Comparison of ENCODE assay signal across 7 mouse cellular contexts in genomic region chr1:63953229-63953883, GRCm38 (mm10).
A peak's percentile ranks its signal among the peaks of the same experiment; 100 is the strongest.
DNase-seq lines count a peak whose midpoint lies in the region; ATAC-seq and TF ChIP-seq lines count a peak whose summit lies in the region.

No protein-coding gene starts in this region.

- no peaks in the 10 kb centered on the region for H3K27me3 ChIP-seq in Patski
- no peaks in the 10 kb centered on the region for H3K27me3 ChIP-seq in cerebellum, adult 2 months (ENCODE audit: control insufficient read depth, insufficient read depth, low read length)
- H3K27me3 ChIP-seq in hindbrain, postnatal 0 days (ENCODE audit: insufficient read depth, low read length), result no peaks in the 10 kb centered on the region
- no peaks in the 10 kb centered on the region for H3K27me3 ChIP-seq in midbrain, embryonic 10.5 days (ENCODE audit: low read depth, poor library complexity, severe bottlenecking)

- peak; percentile 86 for TF ChIP-seq CTCF in Patski (IDR thresholded peaks at IDR 0.05)
- peak; percentile 65 for TF ChIP-seq CTCF in cerebellum, adult 2 months (IDR thresholded peaks at IDR 0.05; ENCODE audit: borderline replicate concordance, insufficient read depth, low read depth, low read length)
- peak; percentile 78 for TF ChIP-seq CTCF in hindbrain, postnatal 0 days (IDR thresholded peaks at IDR 0.05; ENCODE audit: low read depth)

- CTCF ChIA-PET in Patski (lab: Charles Lee), result interaction anchor here (0.8 to 1.5 kb wide), 3 partner anchors 14 to 476 kb away, joined by 3 to 6 read pairs (median 4); no protein-coding TSS in a partner anchor

- H3K27ac ChIP-seq in cerebellum, adult 2 months (ENCODE audit: insufficient read depth, low read length), result no peak overlapping the region; the same call in 1 of the 2 replicates
- H3K27ac ChIP-seq in hindbrain, postnatal 0 days, result no peak overlapping the region
- H3K27ac ChIP-seq in midbrain, embryonic 10.5 days (replicated peaks), result no peak overlapping the region

- DNase-seq in Patski (ENCODE audit: low read depth, low spot score), result peak; percentile 4
- peak; percentile 64 to 65 for DNase-seq in cerebellum, adult 2 months
- DNase-seq in frontal cortex, postnatal 10 days (ENCODE audit: low spot score in 2 of 2), result peak; percentile 15 to 58
- DNase-seq in hindbrain, postnatal 0 days (ENCODE audit: low spot score), result peak; percentile 80
- peak; percentile 59 for DNase-seq in left cerebral cortex, adult 11 months (ENCODE audit: low spot score)
- peak; percentile 37 for DNase-seq in midbrain, embryonic 10.5 days (ENCODE audit: low spot score)
- DNase-seq in spleen, postnatal 14 days (ENCODE audit: low spot score in 2 of 2), result peak; percentile 8 to 15

- in situ Hi-C loops in Patski (cut with MboI; ENCODE audit: low pct_unique_long_range_greater_than_20kb), result loop anchor here (5.0 to 10.0 kb wide), 3 partner anchors 161 to 494 kb away; no protein-coding TSS in a partner anchor

- H3K9ac ChIP-seq in hindbrain, postnatal 0 days (replicated peaks; ENCODE audit: low read length), result no peak overlapping the region

- no peaks in the 10 kb centered on the region for H3K9me3 ChIP-seq in hindbrain, postnatal 0 days (ENCODE audit: low read length)
- no peaks in the 10 kb centered on the region for H3K9me3 ChIP-seq in midbrain, embryonic 10.5 days (replicated peaks)

- POLR2A ChIA-PET in Patski (lab: Charles Lee), result interaction anchor here (0.8 kb wide), 1 partner anchor 165 kb away, joined by 4 read pairs; no protein-coding TSS in a partner anchor

- H3K36me3 ChIP-seq in hindbrain, postnatal 0 days (ENCODE audit: insufficient read depth, low read length), result no peaks in the 10 kb centered on the region
- H3K36me3 ChIP-seq in midbrain, embryonic 10.5 days, result no peaks in the 10 kb centered on the region

- H3K4me3 ChIP-seq in cerebellum, adult 2 months (replicated peaks; ENCODE audit: insufficient read depth, low read depth, low read length), result no peak overlapping the region
- H3K4me3 ChIP-seq in hindbrain, postnatal 0 days (ENCODE audit: low read length), result no peak overlapping the region
- no peak overlapping the region for H3K4me3 ChIP-seq in midbrain, embryonic 10.5 days

- WGBS in cerebellum, adult 2 months, result 50% methylated on average over 18 of the region's 18 CpGs
- 48% methylated on average over 18 of the region's 18 CpGs for WGBS in hindbrain, postnatal 0 days
- 68% methylated on average over 18 of the region's 18 CpGs for WGBS in midbrain, embryonic 10.5 days

- peaks cover 12% of the 10 kb centered on the region; the same call in 1 of the 2 replicates for H3K4me1 ChIP-seq in cerebellum, adult 2 months (ENCODE audit: control insufficient read depth, insufficient read depth, low read length)
- no peaks in the 10 kb centered on the region for H3K4me1 ChIP-seq in hindbrain, postnatal 0 days (ENCODE audit: insufficient read depth, low read length)
- peaks cover 11% of the 10 kb centered on the region for H3K4me1 ChIP-seq in midbrain, embryonic 10.5 days

- H3K4me2 ChIP-seq in hindbrain, postnatal 0 days (ENCODE audit: low read depth, low read length), result 0 out of 2 replicates have a peak overlapping the region, but pooled peaks have one; percentile 21

- ATAC-seq in Patski, result peak; percentile 31
- peak; percentile 91 for ATAC-seq in hindbrain, postnatal 0 days

- TF ChIP-seq POLR2A in cerebellum, adult 2 months (IDR thresholded peaks at IDR 0.05; ENCODE audit: borderline replicate concordance, insufficient read depth, low read length), result no peak

Comparison
In these comparisons a context has a peak if more than half of its experiments do, and no peak if none do; other contexts are left out.
1. DNase-seq: peak in every context shown above with its lines; median percentile 80 in hindbrain, postnatal 0 days; 64 in cerebellum, adult 2 months; 59 in left cerebral cortex, adult 11 months; 37 in midbrain, embryonic 10.5 days; 36 in frontal cortex, postnatal 10 days; 12 in spleen, postnatal 14 days; 4 in Patski.